Mouse (Mus musculus): Measurements from ENCODE around the gene Calm2.

The Calm2 gene

GRCm38 (mm10) chr17:87459750-87460668 lies 13.3 kb upstream of the Calm2 start:
- ATAC-seq (ENCODE audit: low TSS enrichment): peak; percentile 81

- ATAC-seq (ENCODE audit: low TSS enrichment): peak; percentile 41
Measured at GRCm38 (mm10) chr17:87458911-87459749, 12.4 kb upstream of the Calm2 start.

GRCm38 (mm10) chr17:87457961-87458360 lies 11.2 kb upstream of the Calm2 start:
- no peak for ATAC-seq (ENCODE audit: low TSS enrichment)

GRCm38 (mm10) chr17:87454121-87454520 lies 7.4 kb upstream of the Calm2 start:
- ATAC-seq (ENCODE audit: low TSS enrichment): no peak

- ATAC-seq (ENCODE audit: low TSS enrichment): no peak
Measured at GRCm38 (mm10) chr17:87453336-87453735, 6.6 kb upstream of the Calm2 start.

GRCm38 (mm10) chr17:87448881-87449280 lies 2.1 kb upstream of the Calm2 start:
- ATAC-seq (ENCODE audit: low TSS enrichment): no peak

GRCm38 (mm10) chr17:87448339-87448738 lies 1.6 kb upstream of the Calm2 start:
- no peak for ATAC-seq (ENCODE audit: low TSS enrichment)

GRCm38 (mm10) chr17:87447612-87448200 lies 971 bp upstream of the Calm2 start:
- ATAC-seq (ENCODE audit: low TSS enrichment): no peak

- ATAC-seq (ENCODE audit: low TSS enrichment): peak; percentile 36; the same call in 1 of the 2 replicates
Measured at GRCm38 (mm10) chr17:87445917-87446766, 593 bp downstream of the Calm2 start.

GRCm38 (mm10) chr17:87445337-87445916 lies 1.3 kb downstream of the Calm2 start:
- no peak for ATAC-seq (ENCODE audit: low TSS enrichment)

- no peak for ATAC-seq (ENCODE audit: low TSS enrichment)
Measured at GRCm38 (mm10) chr17:87444763-87445162, 2.0 kb downstream of the Calm2 start.

- no peak for ATAC-seq (ENCODE audit: low TSS enrichment)
Measured at GRCm38 (mm10) chr17:87441537-87441936, 5.2 kb downstream of the Calm2 start.

GRCm38 (mm10) chr17:87439441-87439840 lies 7.3 kb downstream of the Calm2 start:
- ATAC-seq (ENCODE audit: low TSS enrichment): no peak

- ATAC-seq (ENCODE audit: low TSS enrichment): no peak
Measured at GRCm38 (mm10) chr17:87433929-87434328, 12.8 kb downstream of the Calm2 start.

GRCm38 (mm10) chr17:87432743-87433142 lies 14.0 kb downstream of the Calm2 start:
- ATAC-seq (ENCODE audit: low TSS enrichment): no peak

GRCm38 (mm10) chr17:87432314-87432713 lies 14.4 kb downstream of the Calm2 start:
- no peak for ATAC-seq (ENCODE audit: low TSS enrichment)

GRCm38 (mm10) chr17:87429431-87429830 lies 17.3 kb downstream of the Calm2 start:
- no peak for ATAC-seq (ENCODE audit: low TSS enrichment)

- no peak for ATAC-seq (ENCODE audit: low TSS enrichment)
Measured at GRCm38 (mm10) chr17:87427511-87427910, 19.2 kb downstream of the Calm2 start, which contains the start of gene Stpg4. Stpg4 (minus strand) TSS chr17:87427741.

- no peak for ATAC-seq (ENCODE audit: low TSS enrichment)
Measured at GRCm38 (mm10) chr17:87418082-87418481, 28.7 kb downstream of the Calm2 start.

GRCm38 (mm10) chr17:87406646-87407045 lies 40.1 kb downstream of the Calm2 start:
- no peak for ATAC-seq (ENCODE audit: low TSS enrichment)

GRCm38 (mm10) chr17:87405576-87405975 lies 41.2 kb downstream of the Calm2 start:
- ATAC-seq (ENCODE audit: low TSS enrichment): peak; percentile 41; the same call in 1 of the 2 replicates
